Mouse (Mus musculus): ENCODE measurements around the gene Frmd4b. TPM values are rescaled to one million over a fixed set of nuclear protein-coding genes. Genes with fewer than 3 reads are reported as not detected.

Frmd4b gene
- total and polyA plus RNA-seq, 3 experiments = 0.13 to 0.70 (median 0.13) TPM

DNA sequence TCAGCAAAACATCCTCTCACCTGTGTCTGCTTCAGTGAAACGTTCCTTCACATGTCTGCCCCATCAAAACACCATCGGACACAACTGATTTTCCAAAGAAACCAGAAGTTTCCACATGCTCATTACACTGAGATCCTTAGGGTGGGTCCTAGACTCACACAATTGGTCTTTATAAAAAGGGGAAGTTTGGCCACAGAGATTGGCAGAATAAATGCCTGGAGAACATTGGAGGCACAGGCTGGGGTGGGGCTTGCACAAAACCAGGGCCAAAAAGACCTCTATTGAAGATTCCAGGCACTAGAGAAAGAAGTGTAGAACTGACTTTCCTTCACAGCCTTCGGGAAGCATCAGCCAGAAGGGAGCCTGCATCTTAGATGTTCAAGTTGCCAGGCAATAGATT, 343.6 kb downstream of the Frmd4b start:
- H3K36me3 ChIP-seq (replicated peaks in 1 of 2; ENCODE audit: control insufficient read depth in 1 of 2, insufficient read depth in 1 of 2, low read length in 1 of 2) = no peaks in the 10 kb centered on the region
- H3K27me3 ChIP-seq (replicated peaks) = no peaks in the 10 kb centered on the region
- no peak overlapping the region for H3K4me2 ChIP-seq (ENCODE audit: insufficient read depth, low read depth, poor library complexity, severe bottlenecking)
- in situ Hi-C loops (cut with MboI; ENCODE audit: low pct_ligation_motif_present, low pct_unique_long_range_greater_than_20kb, low sequenced_read_pairs) = loop anchor here (10.0 to 25.0 kb wide), 2 partner anchors 251 to 464 kb away; no protein-coding TSS in a partner anchor
- TF ChIP-seq POLR2A (IDR thresholded peaks at IDR 0.05; ENCODE audit: low read depth, low read length) (no peak), BHLHE40 (IDR thresholded peaks at IDR 0.05; ENCODE audit: low read depth, low read length) (no peak), E2F4 (IDR thresholded peaks at IDR 0.05; ENCODE audit: insufficient replicate concordance, low read depth, low read length) (no peak), EP300 (IDR thresholded peaks at IDR 0.05; ENCODE audit: low read length) (no peak), MAZ (IDR thresholded peaks at IDR 0.05; ENCODE audit: low read depth, low read length) (no peak), UBTF (IDR thresholded peaks at IDR 0.05; ENCODE audit: low read depth, low read length) (no peak), CTCF (conservative IDR thresholded peaks at IDR 0.05 in 1 of 2, IDR thresholded peaks at IDR 0.05 in 1 of 2; ENCODE audit: low read depth in 2 of 2, low read length in 2 of 2) (no peak), TBP (conservative IDR thresholded peaks at IDR 0.05; ENCODE audit: low read depth, low read length) (no peak), RAD21 (IDR thresholded peaks at IDR 0.05; ENCODE audit: low read depth, low read length) (no peak), MXI1 (IDR thresholded peaks at IDR 0.05; ENCODE audit: low read depth, low read length) (no peak)
- no peaks in the 10 kb centered on the region for H3K79me2 ChIP-seq (replicated peaks; ENCODE audit: control insufficient read depth, extremely low read depth, insufficient read depth, poor library complexity, severe bottlenecking)
- H3K27ac ChIP-seq (ENCODE audit: insufficient read depth, low read depth) = no peak overlapping the region
- peaks cover 7 to 10% of the 10 kb centered on the region in 2 experiments; a peak in 3 of 4 replicates for H3K4me1 ChIP-seq (ENCODE audit: control insufficient read depth in 1 of 2, insufficient read depth in 2 of 2)
- no peaks in the 10 kb centered on the region for H3K9me3 ChIP-seq (replicated peaks; ENCODE audit: low read length)
- dilution Hi-C loops (cut with MboI; ENCODE audit: extremely low pct_ligation_motif_present, extremely low pct_unique_long_range_greater_than_20kb, low sequenced_read_pairs) = no loop called here
- no peak for DNase-seq (ENCODE audit: extremely low read depth)
- no peak overlapping the region for H3K4me3 ChIP-seq (replicated peaks in 1 of 3; ENCODE audit: low read depth in 2 of 3, low read length in 2 of 3, poor library complexity in 1 of 3)
- no peak overlapping the region for H3K9ac ChIP-seq (ENCODE audit: insufficient read depth, low read depth)

DNA sequence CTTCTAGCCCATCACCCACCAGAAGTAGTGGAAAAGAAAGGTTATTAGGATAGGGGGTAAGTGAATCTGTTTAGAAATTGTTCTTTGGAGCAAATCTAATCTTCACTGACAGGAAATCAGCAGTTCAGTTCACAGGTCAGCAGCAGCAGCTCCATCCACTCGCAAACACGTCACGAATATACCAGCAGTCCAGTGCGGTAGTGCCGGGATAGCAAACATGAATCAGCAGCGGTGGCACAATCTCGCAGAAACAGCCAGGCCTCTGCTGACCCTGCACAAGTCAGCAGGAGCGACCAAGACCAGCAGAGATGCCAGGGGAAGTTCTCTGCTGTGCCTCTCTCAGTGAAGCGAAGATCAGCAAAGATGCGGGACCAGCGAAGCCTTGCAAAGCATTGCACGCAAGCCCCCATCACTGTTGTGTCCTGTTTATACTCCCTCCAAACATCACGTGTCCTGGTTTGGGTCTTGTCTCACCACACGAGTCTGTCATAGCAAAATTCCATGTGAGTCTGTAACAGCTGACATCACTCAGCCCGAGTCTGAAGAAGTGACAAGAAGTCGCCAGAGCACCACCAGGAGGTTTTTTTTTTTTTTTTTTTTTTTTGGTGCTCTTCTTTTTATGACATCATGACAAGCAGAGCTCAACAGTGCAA, 344.2 kb downstream of the Frmd4b start:
- no peak overlapping the region for H3K4me2 ChIP-seq (ENCODE audit: insufficient read depth, low read depth, poor library complexity, severe bottlenecking)
- H3K4me3 ChIP-seq (replicated peaks in 1 of 3; ENCODE audit: low read depth in 2 of 3, low read length in 2 of 3, poor library complexity in 1 of 3) = no peak overlapping the region
- H3K27ac ChIP-seq (ENCODE audit: insufficient read depth, low read depth) = no peak overlapping the region
- TF ChIP-seq GABPA (IDR thresholded peaks at IDR 0.05; ENCODE audit: insufficient replicate concordance, low read depth, low read length) (no peak), JUND (conservative IDR thresholded peaks at IDR 0.05; ENCODE audit: low read depth, low read length) (no peak), ZNF384 (IDR thresholded peaks at IDR 0.05; ENCODE audit: low read depth, low read length) (peak; percentile 43), ELF1 (IDR thresholded peaks at IDR 0.05; ENCODE audit: low read depth, low read length) (no peak), IRF4 (IDR thresholded peaks at IDR 0.05; ENCODE audit: low read depth, low read length) (no peak), EP300 (IDR thresholded peaks at IDR 0.05; ENCODE audit: low read length) (no peak), POLR2A (IDR thresholded peaks at IDR 0.05; ENCODE audit: low read depth, low read length) (no peak)
- H3K27me3 ChIP-seq (replicated peaks) = no peaks in the 10 kb centered on the region
- H3K36me3 ChIP-seq (replicated peaks in 1 of 2; ENCODE audit: control insufficient read depth in 1 of 2, insufficient read depth in 1 of 2, low read length in 1 of 2) = no peaks in the 10 kb centered on the region
- H3K9me3 ChIP-seq (replicated peaks; ENCODE audit: low read length) = no peaks in the 10 kb centered on the region
- no peak overlapping the region for H3K9ac ChIP-seq (ENCODE audit: insufficient read depth, low read depth)
- DNase-seq (ENCODE audit: extremely low read depth) = no peak
- H3K79me2 ChIP-seq (replicated peaks; ENCODE audit: control insufficient read depth, extremely low read depth, insufficient read depth, poor library complexity, severe bottlenecking) = no peaks in the 10 kb centered on the region
- dilution Hi-C loops (cut with MboI; ENCODE audit: extremely low pct_ligation_motif_present, extremely low pct_unique_long_range_greater_than_20kb, low sequenced_read_pairs) (no loop called here), in situ Hi-C loops (cut with MboI; ENCODE audit: low pct_ligation_motif_present, low pct_unique_long_range_greater_than_20kb, low sequenced_read_pairs) (loop anchor here (10.0 to 25.0 kb wide), 2 partner anchors 252 to 464 kb away; no protein-coding TSS in a partner anchor)
- peaks cover 6 to 7% of the 10 kb centered on the region in 2 experiments; a peak in 3 of 4 replicates for H3K4me1 ChIP-seq (ENCODE audit: control insufficient read depth in 1 of 2, insufficient read depth in 2 of 2)

Data from CH12.LX (cell line).